Mouse (Mus musculus) pancreas, adult 10 weeks (tissue): ENCODE data around the gene Gm37240. TPM values are rescaled to one million over a fixed set of nuclear protein-coding genes. Genes with fewer than 3 reads are reported as not detected.

Experiments
- polyA plus RNA-seq: library from polyadenylated mRNA; stranded (reverse); fragments of 350-450 nt; fragmentation: Illumina TruSeq; extraction: RNeasy Lipid Tissue Mini Kit (QIAGEN cat#74804); gene quantifications from one replicate; pipeline ENCODE4 v1.2.3, GENCODE M21; 2015; ENCODE audit warnings: low read depth, low replicate concordance; ENCODE audit not compliant: insufficient read depth

The Gm37240 gene
- polyA plus RNA-seq: 1.2 TPM

DNA sequence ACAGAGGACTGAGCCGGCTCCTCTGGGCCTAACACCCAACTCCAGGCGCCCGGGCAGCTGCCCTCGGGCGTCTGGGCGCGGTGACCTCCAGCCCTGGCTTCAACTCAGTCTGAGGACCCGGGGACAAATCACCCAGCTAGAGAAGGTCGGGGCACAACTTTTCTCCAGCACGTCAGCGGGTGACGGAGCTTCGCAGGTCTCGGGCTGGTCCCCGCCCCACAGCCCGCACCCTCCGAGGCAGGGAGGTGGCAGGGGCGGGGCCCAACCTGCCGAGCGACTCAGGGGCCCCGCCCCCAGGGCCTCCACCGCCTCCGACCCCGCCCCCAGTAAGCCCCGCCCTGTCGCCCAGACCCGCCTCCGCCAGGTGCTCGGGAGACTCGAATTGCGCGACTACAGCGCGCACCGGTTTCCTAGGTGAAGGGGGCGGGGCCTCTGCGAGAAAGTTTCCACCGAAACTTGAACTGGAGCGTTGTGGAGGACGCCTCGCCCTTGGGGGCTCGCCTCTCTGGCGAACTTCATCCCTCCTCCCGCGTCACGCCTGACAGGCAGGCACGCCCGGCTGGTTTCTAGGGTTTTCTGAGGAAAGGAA lies at the start of gene Gm37240, which contains the start of gene Glt28d2:
Gene Gm37240 (minus strand): TSS at position 280 of the 589 bp plus-strand sequence.
Gene Glt28d2 (minus strand): TSS at position 278 of the 589 bp plus-strand sequence.

DNA sequence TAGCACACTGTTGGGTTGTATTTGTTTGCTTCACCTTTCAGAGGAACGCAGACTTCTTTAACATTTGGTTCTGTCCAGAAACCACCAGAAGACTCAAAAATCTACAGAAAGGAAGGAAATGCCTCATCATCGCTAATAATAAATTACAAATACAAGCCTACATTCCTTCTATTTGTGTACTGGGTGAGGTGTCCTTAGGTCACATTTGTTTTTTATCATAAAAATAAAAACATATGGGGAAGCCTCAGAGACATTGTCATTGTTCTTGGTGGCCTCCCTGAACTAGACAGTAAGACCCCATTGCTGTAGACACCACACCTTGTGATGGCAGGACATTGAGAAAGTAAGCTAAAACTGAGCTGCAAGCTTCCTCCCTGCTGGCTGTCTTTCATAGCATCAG lies 70.1 kb downstream of the Gm37240 start, which contains the start of gene Fam160a1:
Gene Fam160a1 (minus strand): TSS at position 101 of the 400 bp plus-strand sequence.

DNA sequence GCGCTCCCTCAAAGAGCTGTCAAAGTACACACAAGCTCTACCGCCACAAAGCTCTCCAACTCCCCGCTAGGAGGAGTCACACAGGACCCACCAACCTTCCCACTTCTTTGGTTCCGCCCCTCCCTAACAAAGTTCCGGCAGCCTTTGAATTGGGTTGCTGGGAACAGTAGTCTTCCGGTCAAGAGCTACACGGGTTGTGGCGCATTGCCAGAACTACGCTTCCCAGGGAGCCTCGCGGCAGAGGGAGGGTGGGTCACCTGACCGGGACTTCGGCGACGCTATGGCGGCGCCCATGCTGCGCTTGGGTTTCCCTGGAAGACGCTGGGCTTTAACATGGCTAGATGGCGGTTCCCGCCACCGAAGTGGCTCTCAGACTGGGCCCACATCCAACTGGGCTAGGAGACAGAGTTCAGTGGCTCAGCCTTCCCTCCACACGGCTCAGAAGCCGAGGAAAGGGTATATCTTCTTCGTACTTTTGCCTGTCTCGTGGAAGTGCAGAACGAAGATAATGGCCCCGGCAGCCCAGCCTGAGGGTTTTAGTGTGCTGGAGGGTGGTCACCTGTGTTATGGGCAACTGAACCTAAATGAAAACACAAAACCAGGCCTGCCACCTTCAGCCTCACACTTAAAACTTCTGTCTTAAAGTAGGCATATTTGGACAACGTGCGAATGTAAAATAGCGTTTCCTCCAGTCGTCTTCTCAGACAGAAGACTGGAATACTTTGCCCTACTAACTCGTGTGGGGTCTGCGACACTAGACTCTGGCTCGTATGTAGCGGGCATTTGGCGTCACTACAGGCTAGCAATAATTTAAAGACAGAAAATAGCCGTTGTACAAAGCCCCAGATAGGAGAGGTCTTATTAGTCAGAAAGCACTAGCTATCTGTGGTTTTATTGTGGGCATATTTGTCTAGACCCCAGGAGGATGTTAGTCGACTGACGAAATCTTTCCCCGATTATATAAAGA lies 313.2 kb downstream of the Gm37240 start, which contains the start of gene Gatb:
Gene Gatb (plus strand): TSS at position 256 of the 967 bp plus-strand sequence.

DNA sequence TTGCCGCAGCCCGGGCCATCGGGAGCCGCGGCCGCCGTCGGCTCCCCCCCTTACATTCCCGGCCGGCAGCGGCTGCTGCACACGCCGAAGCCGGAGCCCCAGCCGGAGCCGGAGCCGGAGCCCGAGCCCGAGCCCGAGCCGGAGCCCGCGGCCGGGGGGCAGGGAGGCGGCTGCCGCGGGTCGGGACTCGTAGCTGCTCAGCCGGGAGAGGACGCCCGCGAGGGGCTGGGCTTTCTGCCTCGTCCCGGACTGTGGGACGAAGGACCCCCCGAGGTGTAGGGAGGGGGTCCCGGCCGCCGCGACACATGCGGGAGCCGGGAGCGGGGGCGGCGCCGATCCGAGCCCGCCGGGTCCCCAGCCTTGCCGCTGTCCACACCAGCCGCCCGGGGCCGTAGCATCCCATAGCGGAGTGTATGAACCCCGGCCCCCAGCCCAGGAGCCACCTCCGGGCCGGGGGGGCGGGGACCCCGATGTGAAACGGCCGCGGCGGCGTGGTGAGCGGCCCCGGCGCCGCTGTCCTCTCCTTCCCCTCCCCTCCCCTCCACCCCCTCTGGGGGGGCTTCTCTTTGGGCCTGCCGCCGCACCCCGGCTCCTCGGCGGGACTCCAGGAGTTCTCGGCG lies 1072.4 kb downstream of the Gm37240 start, which contains the start of gene Fbxw7:
Gene Fbxw7 (plus strand): TSS at position 507 of the 620 bp plus-strand sequence.

DNA sequence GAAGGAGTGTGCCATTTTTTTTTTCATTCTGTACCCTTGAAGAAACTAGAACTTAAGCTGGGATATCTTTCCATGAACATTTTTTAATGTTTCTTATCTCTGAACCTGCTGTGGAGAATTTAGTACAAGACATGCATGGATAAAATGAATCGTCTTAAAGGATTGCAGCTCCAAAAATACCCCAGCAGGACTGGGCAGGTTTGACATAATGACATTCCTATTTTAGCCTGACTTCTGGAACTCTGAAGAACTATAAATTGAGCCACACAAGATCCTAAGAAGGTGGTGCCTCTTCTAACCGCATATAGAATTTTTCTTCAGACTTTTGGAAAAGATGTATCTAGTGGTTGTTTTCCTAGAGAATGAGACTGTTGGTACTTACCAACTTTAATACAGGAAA lies 1294.0 kb downstream of the Gm37240 start, which contains the start of gene Tigd4:
Gene Tigd4 (plus strand): TSS at position 301 of the 400 bp plus-strand sequence.

DNA sequence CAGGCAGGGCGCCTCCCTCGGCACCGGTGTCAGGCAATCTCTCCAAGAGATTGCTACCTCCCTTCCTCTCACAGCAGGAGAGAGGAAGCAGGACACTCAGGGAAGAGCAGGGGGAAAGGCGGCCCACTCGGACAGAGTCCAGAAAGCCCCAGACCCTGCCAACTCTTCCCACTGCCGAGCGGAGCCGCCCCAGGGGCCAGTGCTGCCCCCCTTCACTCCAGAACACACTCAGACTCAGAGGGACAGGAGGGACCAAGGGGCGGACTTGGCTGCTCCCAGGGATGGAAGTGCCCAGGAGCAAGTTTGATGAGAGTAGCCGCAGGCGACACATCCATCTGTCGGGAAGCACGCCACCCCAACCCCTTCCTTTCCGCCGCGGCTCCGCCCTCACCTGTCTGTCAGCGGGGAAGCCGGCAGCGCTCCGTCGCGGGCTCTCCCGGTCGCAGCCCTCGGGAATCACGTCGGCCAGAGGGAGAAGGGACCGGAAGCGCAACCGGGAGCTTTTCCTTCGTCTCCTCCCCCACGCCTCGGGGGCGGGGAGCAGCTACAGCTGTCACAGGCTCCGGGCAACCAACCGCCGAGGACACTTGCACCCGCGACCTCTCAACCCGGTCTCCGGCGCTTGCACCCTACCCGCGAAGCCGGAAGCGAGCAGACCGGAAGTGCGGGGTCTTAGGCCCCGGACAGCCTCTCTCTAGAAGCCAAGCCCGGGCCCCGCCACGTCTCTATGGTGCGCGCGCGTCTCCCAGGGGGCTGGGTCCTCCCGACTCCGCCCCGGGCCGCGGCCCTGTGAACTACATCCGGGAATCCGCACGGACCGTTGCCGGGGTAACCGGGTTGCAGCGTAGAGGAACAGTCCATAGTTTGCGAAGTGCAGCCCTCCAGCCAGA lies 1305.0 kb downstream of the Gm37240 start, which contains the start of gene Arfip1:
Gene Arfip1 (minus strand): TSS at position 603 of the 890 bp plus-strand sequence.

DNA sequence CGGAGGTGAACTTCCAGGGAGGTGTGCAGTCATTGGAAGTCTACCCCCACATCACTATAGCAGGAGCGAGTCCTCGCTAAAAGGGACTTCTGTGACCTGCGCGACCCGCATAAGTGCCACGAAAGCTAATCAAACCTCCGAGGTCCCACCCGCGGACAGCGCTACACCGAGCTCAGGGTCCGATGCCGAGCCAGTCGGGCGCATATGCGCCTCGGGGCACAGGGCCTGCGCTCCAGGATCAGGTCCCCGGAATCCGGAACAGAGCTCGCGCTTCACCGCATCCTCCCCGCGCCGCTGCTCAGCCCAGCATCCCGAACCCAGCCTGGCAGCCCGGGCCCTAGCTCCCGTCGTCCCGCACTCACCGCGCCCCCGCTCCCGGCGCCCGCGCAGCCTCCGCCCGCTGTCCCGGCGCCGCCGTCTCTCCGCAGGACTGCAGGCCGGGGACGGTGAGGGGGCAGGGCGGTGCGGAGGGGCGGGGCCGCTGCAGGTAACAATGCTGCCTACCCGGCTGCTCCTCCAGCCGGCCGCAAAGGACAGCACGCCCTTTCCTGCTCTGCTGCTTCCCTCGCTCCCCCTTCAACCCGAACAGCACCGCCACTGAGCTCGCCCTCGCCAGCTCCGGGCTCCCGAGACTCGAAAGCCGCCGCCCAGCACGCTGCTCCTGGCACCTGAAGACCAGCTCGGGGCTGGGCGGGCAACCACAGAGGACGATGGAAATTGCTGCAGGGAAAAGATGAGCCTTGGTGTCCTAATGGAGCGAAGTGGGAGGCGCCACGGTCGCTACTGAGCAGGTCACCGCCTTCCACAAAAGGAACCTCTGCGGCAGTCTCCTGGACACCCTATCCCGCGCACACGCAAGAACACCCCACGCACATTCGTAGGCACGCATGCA lies 1407.1 kb downstream of the Gm37240 start, which contains the start of gene Fhdc1:
Gene Fhdc1 (minus strand): TSS at position 424 of the 892 bp plus-strand sequence.

Other genes starting within 250 kb of the Gm37240 start
- 2.5 TPM for gene Fam160a1, start 70.2 kb downstream of the Gm37240 start, polyA plus RNA-seq
- gene Glt28d2, start within 50 bp of the Gm37240 start, polyA plus RNA-seq: 1.3 TPM
- 6.2 TPM for gene Sh3d19, start 83.6 kb upstream of the Gm37240 start, polyA plus RNA-seq
- not detected for gene Prss48, start 115.0 kb upstream of the Gm37240 start, polyA plus RNA-seq